Mouse (Mus musculus): Measurements from ENCODE around the gene Grid1. TPM values are rescaled to one million over a fixed set of nuclear protein-coding genes. Genes with fewer than 3 reads are reported as not detected.

The Grid1 gene
- polyA plus RNA-seq, 1 experiment from 2014 or later: 0.07 TPM

DNA sequence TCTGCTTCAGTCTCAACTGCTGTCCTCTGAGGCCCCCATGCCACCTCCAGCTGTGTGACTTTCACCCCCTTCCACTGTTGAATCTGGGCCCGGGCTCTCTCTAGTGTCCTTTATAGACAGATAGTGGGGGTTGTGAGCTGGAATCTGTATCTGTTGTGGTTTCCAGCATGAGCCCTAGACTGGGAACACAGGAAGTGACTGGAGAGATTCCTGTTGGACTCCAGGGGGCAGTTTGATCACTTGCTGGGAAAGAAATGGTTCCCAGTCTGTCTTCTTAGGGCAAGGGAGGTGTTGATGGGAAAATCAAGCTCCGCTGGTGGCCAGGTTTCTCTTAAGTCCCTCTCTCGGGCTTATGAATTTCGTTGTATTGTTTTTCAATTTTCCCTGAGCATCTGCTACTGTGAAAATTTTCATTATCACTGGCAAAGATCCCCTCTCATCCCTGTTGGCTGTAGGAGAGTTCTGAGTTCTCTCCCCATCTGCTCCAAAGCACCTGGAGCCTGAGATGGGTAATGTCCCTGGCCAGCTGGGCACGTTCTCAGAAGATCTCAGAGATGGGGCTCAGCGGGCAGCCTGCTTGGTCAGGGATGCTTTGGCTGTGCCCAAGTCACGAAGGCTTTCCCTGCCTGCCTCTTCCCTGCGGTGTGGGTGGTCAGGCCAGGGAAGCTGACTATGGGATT, 110.3 kb downstream of the Grid1 start:
- no peak overlapping the region for H3K4me3 ChIP-seq (replicated peaks)
- no peaks in the 10 kb centered on the region for H3K4me1 ChIP-seq (replicated peaks)
- H3K36me3 ChIP-seq: no peaks in the 10 kb centered on the region
- no peak overlapping the region for H3K4me2 ChIP-seq
- no peaks in the 10 kb centered on the region for H3K9me3 ChIP-seq (replicated peaks)
- no peak overlapping the region for H3K27ac ChIP-seq
- H3K9ac ChIP-seq: no peak overlapping the region
- WGBS (ENCODE audit: insufficient replicate concordance): 61% methylated on average over 8 of the region's 8 CpGs
- H3K27me3 ChIP-seq: no peaks in the 10 kb centered on the region
- ATAC-seq (ENCODE audit: low read depth) (no peak), DNase-seq (no peak)

DNA sequence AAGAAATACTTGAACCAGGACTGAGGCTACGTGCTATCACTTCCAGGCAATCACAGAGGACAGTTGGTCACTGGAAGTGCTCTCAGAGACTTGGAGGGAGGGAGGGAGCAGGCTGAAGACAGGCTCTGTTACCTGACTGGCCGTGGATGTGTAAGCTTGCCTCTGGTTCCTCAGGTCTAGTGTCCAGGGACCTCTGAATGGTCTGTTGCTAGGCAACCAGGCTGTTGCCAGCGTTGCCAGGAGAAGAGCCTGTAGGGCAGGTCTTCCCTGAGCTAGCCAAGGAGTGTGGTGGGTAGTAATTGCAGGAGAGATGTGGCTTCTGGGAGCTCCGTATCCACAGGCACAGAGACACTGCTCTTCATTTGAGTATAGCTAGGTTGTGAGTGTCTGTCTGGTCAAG, 113.3 kb downstream of the Grid1 start:
- DNase-seq (no peak), ATAC-seq (ENCODE audit: low read depth) (no peak)
- WGBS (ENCODE audit: insufficient replicate concordance): 37% methylated on average over 4 of the region's 4 CpGs
- H3K27me3 ChIP-seq: no peaks in the 10 kb centered on the region
- no peak overlapping the region for H3K4me3 ChIP-seq (replicated peaks)
- H3K27ac ChIP-seq: no peak overlapping the region
- no peak overlapping the region for H3K4me2 ChIP-seq
- H3K9me3 ChIP-seq (replicated peaks): no peaks in the 10 kb centered on the region
- H3K36me3 ChIP-seq: no peaks in the 10 kb centered on the region
- H3K9ac ChIP-seq: no peak overlapping the region
- H3K4me1 ChIP-seq (replicated peaks): no peaks in the 10 kb centered on the region

DNA sequence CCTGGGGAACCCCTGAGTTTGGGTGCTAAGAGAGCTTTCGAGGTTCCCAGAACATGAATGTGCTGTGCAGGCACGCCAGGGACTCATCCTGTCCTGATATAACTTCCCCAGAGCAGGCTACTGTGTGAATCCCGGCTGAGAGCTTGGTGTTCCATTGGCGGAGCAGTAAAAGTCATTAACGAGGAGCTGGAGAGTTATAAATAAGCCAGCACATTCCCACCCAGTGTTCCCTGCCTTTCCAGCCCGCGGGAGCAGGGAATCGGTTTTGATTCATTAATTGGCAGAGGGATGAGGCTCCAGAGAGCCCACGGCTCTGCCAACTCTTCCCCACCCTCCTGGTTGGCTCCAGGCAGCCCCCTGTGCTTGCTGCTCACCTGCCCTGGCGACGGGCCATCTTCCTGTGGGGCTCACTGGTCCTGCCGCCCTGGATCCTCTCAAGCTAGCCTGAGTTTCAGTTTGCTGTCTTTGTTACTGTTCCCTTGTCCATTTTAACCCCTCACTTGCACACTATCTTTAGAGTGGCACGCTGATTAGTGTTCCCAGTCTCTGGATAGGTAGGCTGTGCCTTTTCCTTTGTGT, 116.4 kb downstream of the Grid1 start:
- H3K9me3 ChIP-seq (replicated peaks): no peaks in the 10 kb centered on the region
- WGBS (ENCODE audit: insufficient replicate concordance): 30% methylated on average over 13 of the region's 13 CpGs
- no peak overlapping the region for H3K4me2 ChIP-seq
- H3K27ac ChIP-seq: no peak overlapping the region
- H3K4me1 ChIP-seq (replicated peaks): no peaks in the 10 kb centered on the region
- ATAC-seq (ENCODE audit: low read depth) (no peak), DNase-seq (no peak)
- no peak overlapping the region for H3K9ac ChIP-seq
- no peaks in the 10 kb centered on the region for H3K27me3 ChIP-seq
- no peaks in the 10 kb centered on the region for H3K36me3 ChIP-seq
- no peak overlapping the region for H3K4me3 ChIP-seq (replicated peaks)

DNA sequence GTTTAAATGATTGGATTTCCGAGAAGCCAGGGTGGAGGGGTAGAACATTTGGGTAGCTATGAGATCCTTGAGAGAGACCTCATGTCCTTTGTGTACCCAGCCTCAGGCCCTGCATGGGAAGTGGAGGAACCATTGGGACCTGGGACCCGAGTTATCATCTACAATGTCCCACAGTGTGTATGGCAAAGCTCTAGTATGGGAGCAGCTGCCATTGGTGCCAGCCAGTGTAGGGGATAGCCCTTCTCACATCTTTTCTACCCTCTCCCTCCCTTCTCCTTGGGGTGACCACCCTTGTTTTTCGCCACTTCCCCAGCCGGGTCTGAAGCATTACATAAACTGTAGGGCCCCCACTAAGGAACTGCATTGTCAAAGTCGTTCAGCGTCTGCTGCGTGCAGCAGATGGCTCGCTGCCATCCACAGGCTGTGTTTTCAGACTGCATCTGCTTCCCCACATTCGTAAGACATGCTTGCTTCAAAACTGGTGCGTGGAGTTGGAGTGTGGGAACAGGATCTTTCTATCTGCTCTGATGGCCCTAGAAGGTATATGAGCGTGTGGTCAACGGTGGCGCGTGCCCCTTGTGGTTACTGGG, 124.6 kb downstream of the Grid1 start:
- Histone ChIP-seq H3K9ac (no peak overlapping the region), H3K4me2 (no peak overlapping the region), H3K4me3 (replicated peaks) (no peak overlapping the region), H3K27me3 (no peaks in the 10 kb centered on the region), H3K36me3 (no peaks in the 10 kb centered on the region), H3K9me3 (replicated peaks) (no peaks in the 10 kb centered on the region), H3K27ac (no peak overlapping the region), H3K4me1 (replicated peaks) (no peaks in the 10 kb centered on the region)
- 71% methylated on average over 14 of the region's 14 CpGs for WGBS (ENCODE audit: insufficient replicate concordance)
- no peak for ATAC-seq (ENCODE audit: low read depth)
- no peak for DNase-seq

DNA sequence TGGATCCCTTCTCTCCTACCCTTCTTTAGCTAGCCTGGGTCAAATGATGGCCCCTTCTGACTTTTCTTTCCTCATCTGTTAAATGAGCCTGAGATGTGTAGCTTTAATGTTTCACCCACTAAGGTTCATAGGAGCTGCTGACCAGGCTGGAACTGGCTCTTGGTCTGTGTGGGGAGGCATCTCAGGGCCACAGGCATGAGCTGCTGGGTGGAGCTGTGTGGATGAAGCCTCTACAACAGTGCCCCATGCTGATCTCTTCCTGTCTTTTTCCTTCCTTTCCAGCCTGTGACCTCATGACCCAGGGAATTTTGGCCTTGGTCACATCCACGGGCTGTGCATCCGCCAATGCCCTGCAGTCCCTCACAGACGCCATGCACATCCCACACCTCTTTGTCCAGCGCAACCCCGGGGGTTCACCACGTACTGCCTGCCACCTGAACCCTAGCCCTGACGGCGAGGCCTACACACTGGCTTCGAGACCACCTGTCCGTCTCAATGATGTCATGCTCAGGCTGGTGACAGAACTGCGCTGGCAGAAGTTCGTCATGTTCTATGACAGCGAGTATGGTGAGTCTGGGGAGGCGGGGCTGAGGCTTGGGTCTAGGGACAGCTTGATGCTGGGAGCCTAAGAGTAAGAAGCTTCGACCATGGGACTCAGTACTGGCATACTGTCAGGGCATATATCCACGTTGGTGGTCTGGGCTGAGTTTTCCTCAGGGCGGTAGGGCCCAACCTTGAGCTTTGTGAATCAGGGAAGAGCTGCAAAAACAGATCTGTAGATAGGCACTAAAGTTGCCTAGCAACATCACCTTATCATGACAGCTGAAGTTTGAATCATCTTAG, 125.8 kb downstream of the Grid1 start:
- H3K4me3 ChIP-seq (replicated peaks): no peak overlapping the region
- 67% methylated on average over 17 of the region's 17 CpGs for WGBS (ENCODE audit: insufficient replicate concordance)
- no peaks in the 10 kb centered on the region for H3K4me1 ChIP-seq (replicated peaks)
- H3K27ac ChIP-seq: no peak overlapping the region
- H3K9ac ChIP-seq: no peak overlapping the region
- no peaks in the 10 kb centered on the region for H3K27me3 ChIP-seq
- ATAC-seq (ENCODE audit: low read depth) (no peak), DNase-seq (no peak)
- no peaks in the 10 kb centered on the region for H3K9me3 ChIP-seq (replicated peaks)
- no peaks in the 10 kb centered on the region for H3K36me3 ChIP-seq
- H3K4me2 ChIP-seq: no peak overlapping the region

DNA sequence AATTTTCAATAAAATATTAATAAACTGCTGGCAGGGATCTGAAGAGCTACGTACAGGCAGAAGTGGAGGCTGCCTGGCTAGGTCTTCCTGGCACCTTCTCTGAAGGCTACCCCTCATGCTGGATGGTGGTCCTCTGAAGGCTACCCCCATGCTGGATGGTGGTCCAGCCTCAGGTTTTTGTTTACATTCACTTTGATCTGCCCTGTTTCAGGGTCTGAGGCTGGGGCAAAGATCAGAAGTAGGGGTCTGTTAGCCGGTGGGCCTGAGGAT, 126.3 kb downstream of the Grid1 start:
- Histone ChIP-seq H3K4me2 (no peak overlapping the region), H3K9me3 (replicated peaks) (no peaks in the 10 kb centered on the region), H3K4me1 (replicated peaks) (no peaks in the 10 kb centered on the region), H3K27ac (no peak overlapping the region), H3K9ac (no peak overlapping the region), H3K36me3 (no peaks in the 10 kb centered on the region), H3K27me3 (no peaks in the 10 kb centered on the region), H3K4me3 (replicated peaks) (no peak overlapping the region)
- no peak for DNase-seq
- no peak for ATAC-seq (ENCODE audit: low read depth)
- WGBS (ENCODE audit: insufficient replicate concordance): 80% methylated on average over 2 of the region's 2 CpGs

DNA sequence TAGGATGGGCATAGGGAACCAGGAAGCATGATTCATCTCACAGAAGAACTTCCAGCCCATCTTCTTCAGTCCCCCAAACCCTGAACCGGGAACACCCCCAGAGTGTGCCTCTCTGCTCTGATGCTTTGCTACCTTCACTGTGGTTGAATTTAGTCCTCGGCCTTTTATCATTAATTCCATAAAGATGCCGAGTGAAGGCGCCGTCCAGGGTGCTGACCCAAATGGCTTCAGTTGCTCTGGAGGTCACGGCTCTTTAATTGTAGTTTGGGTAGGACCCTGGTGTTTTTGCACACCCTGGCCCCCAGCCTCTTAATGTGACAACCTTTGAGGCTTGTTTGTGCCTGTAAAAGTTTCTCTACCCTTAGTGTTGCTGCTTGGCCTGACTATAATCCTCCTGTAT, 128.3 kb downstream of the Grid1 start:
- Histone ChIP-seq H3K9ac (no peak overlapping the region), H3K9me3 (replicated peaks) (no peaks in the 10 kb centered on the region), H3K27me3 (no peaks in the 10 kb centered on the region), H3K27ac (no peak overlapping the region), H3K4me3 (replicated peaks) (no peak overlapping the region), H3K36me3 (no peaks in the 10 kb centered on the region), H3K4me1 (replicated peaks) (no peaks in the 10 kb centered on the region), H3K4me2 (no peak overlapping the region)
- DNase-seq (no peak), ATAC-seq (ENCODE audit: low read depth) (no peak)
- WGBS (ENCODE audit: insufficient replicate concordance): 59% methylated on average over 6 of the region's 6 CpGs

DNA sequence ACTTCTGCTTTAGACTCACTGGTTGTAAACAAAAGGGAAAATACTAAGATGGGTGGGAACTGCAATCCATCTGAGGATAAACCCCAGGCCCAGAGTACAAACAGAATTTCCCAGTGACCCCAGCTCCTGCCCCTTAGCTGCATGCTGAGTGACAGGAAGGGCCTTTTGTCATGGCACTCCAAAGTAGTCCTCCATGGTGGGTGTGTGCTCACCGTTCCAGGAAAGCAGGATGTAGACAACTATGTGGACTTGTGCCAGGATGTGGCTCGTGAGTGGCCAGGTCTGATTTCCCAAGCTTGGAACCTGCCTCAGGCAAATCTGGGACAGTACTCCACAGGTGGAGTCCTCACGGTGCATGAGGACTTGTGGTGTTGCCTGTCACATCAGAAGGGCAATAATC, 132.4 kb downstream of the Grid1 start:
- no peak for ATAC-seq (ENCODE audit: low read depth)

DNA sequence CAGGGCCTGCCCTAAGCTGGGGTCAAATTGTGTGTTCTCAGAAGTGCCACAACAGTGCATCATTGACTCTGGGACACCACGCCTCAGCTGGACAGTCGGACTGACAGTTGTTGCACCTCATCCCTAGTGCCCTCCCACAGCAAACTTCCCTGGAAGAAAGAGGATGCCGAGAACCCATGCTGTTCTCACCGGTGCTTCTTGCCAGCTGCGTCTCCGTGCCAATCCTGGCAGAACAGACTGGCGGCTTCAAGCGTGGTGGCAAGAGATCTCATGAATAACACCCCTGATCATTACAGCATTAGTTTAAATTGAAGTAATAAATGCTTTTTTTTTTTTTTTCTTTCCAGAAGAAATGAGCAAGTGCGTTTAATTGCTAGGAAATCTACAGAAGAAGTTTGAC, 133.7 kb downstream of the Grid1 start:
- H3K36me3 ChIP-seq: no peaks in the 10 kb centered on the region
- H3K4me2 ChIP-seq: no peak overlapping the region
- H3K9ac ChIP-seq: no peak overlapping the region
- DNase-seq (no peak), ATAC-seq (ENCODE audit: low read depth) (no peak)
- no peaks in the 10 kb centered on the region for H3K4me1 ChIP-seq (replicated peaks)
- no peaks in the 10 kb centered on the region for H3K9me3 ChIP-seq (replicated peaks)
- H3K4me3 ChIP-seq (replicated peaks): no peak overlapping the region
- WGBS (ENCODE audit: insufficient replicate concordance): 73% methylated on average over 9 of the region's 9 CpGs
- no peaks in the 10 kb centered on the region for H3K27me3 ChIP-seq
- no peak overlapping the region for H3K27ac ChIP-seq

More for the DNA sequence above, 132.4 kb downstream of the Grid1 start:
- H3K9ac ChIP-seq: no peak overlapping the region
- no peak overlapping the region for H3K27ac ChIP-seq
- no peak overlapping the region for H3K4me3 ChIP-seq (replicated peaks)
- no peak overlapping the region for H3K4me2 ChIP-seq
- no peak for DNase-seq
- H3K4me1 ChIP-seq (replicated peaks): no peaks in the 10 kb centered on the region
- no peaks in the 10 kb centered on the region for H3K36me3 ChIP-seq
- H3K27me3 ChIP-seq: no peaks in the 10 kb centered on the region
- H3K9me3 ChIP-seq (replicated peaks): no peaks in the 10 kb centered on the region
- 42% methylated on average over 3 of the region's 3 CpGs for WGBS (ENCODE audit: insufficient replicate concordance)

DNA sequence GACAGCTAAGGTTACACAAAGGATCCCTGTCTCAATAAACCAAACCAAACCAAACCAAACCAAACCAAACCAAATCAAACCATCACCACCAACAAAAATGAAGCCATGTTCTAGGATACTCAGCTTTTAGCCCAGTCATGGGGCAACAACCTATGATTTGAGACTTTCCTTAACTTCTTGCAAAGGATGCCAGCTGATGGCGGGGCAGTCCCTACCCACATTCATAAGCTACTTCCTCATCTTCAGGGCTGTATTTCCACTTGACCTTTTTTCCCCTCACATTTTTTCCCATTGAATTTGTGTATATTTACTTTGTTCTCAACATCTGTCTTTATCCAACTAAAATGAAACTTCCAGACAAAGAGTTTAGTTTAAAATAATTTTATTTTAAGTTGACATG, 135.8 kb downstream of the Grid1 start:
- ATAC-seq (ENCODE audit: low read depth): no peak
- Histone ChIP-seq H3K27me3 (no peaks in the 10 kb centered on the region), H3K36me3 (no peaks in the 10 kb centered on the region), H3K9ac (no peak overlapping the region), H3K27ac (no peak overlapping the region), H3K4me2 (no peak overlapping the region), H3K9me3 (replicated peaks) (no peaks in the 10 kb centered on the region), H3K4me1 (replicated peaks) (no peaks in the 10 kb centered on the region), H3K4me3 (replicated peaks) (no peak overlapping the region)
- no peak for DNase-seq
- 65% methylated on average over 1 of the region's 1 CpGs for WGBS (ENCODE audit: insufficient replicate concordance)

DNA sequence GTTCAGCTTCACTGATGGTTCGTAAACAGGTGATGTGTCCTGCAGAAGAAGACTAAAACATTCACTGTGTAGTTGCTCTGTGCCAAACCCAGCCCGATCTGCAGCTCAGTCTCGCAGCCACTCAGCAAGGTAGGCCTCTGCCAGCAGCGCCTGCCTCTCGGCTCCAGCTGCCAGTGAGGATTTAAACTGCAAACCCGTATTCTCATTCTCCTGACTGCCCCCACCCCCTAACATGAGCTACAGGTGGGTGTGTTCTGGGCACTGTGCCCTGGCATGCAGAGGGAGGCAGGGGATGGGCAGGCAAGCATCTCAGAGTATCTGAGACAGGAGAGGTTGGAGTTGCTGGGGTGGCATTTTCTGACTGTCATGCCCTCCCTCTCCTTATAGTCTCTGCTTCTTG, 140.3 kb downstream of the Grid1 start:
- Histone ChIP-seq H3K4me3 (replicated peaks) (no peak overlapping the region), H3K9me3 (replicated peaks) (no peaks in the 10 kb centered on the region), H3K36me3 (no peaks in the 10 kb centered on the region), H3K27me3 (no peaks in the 10 kb centered on the region), H3K27ac (no peak overlapping the region), H3K4me1 (replicated peaks) (no peaks in the 10 kb centered on the region), H3K9ac (no peak overlapping the region), H3K4me2 (no peak overlapping the region)
- WGBS (ENCODE audit: insufficient replicate concordance): 54% methylated on average over 6 of the region's 6 CpGs
- ATAC-seq (ENCODE audit: low read depth) (no peak), DNase-seq (no peak)
